Mouse (Mus musculus) gastrocnemius, postnatal 10 days (tissue): ENCODE measurements around the gene Aoc1. TPM values are rescaled to one million over a fixed set of nuclear protein-coding genes. Genes with fewer than 3 reads are reported as not detected.

Source experiments
- DNase-seq: peaks from one replicate; pipeline ENCODE4 v3.0.0; 2021; ENCODE audit warnings: mixed read lengths
- total RNA-seq, 2 experiments: library from RNA; stranded (reverse); gene quantifications; 2 replicates each; pipeline ENCODE4 v1.2.3; 2021

Gene Aoc1
- total RNA-seq, 2 experiments from 2014 or later = not detected

DNA sequence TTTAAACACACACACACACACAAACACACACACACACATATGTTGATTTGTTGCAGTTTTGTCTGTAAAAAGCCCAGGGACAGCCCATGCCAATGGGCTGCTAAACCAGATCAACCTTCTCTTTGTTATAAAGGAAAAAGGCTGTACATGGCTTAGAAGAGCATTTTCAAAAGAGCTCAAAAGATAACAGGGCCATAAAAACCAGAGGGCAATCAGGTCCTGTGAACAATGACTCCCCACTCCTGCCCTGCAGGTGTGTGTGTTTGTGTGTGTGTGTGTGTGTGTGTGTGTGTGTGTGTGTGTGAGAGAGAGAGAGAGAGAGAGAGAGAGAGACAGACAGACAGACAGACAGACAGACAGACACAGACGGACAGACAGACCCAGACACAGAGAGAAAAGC is 36.5 kb downstream of the Aoc1 start:
- DNase-seq = no peak

- DNase-seq = peak; percentile 19
These were observed 39.3 kb downstream of the Aoc1 start for GRCm38 (mm10) chr6:48912033-48912432.

DNA sequence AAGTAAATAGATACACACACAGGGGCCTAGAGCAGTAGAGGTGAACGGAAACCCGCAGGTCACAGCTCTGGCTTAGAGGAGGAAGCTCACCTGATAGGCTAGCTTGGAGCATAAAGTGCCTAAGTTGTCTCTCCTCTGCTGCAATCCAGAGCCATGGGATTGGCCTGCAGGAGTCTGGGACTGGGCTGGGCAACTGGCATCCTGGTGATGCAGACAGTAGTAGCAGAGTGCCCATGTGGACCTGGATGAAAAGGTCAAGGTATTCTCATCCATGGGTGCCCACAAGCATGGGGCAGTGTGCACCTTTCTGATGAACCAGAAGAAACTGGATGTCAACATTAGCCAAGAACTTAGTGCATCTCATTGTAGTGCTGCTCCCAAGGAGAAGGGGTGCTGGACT is 40.9 kb downstream of the Aoc1 start:
- no peak for DNase-seq

- no peak for DNase-seq
These were observed 56.9 kb downstream of the Aoc1 start, which contains the start of gene 1600015I10Rik for GRCm38 (mm10) chr6:48929595-48929994. TSS of gene 1600015I10Rik (plus strand) at chr6:48929895.

DNA sequence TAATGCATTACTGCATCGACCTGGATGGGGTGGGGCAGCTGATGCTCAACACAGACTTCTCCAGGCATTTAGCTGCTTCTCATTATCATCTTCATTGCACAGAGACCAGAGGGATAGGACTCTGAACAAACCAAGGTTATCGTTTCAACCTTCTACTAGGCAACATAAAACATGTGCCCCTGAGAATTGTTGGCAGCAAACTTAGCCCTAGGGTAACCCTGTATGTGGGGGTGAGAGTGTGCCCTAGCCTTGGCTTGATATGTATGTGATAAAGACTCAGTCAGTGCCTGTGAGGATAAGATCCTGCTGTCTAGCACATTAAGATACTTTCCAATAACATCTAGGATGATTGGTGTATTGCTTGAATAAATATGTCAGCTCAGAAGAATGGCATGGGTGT is 76.9 kb downstream of the Aoc1 start:
- DNase-seq = no peak

DNA sequence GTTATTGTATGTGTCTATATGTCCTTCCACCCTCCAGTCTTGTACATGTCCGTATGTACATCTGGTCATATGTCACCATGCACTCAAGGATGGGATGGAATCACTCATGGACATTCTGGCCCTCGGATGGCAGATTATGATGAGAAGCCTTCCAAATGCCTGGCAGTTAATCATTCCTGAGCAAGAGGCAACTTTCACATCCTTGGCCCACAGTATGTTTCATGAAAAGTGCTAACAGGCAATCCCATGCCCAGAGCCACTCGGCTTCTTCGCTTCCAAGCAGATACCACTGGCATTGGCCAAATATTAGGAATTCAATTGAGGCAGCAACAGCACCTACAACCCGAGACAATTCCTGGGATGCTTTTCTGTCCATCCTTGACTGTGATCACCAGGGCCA is 78.0 kb downstream of the Aoc1 start:
- no peak for DNase-seq

- DNase-seq = no peak
These were observed 78.9 kb downstream of the Aoc1 start for GRCm38 (mm10) chr6:48951630-48952029.

- DNase-seq = no peak
These were observed 80.5 kb downstream of the Aoc1 start for GRCm38 (mm10) chr6:48953220-48953619.

GRCm38 (mm10) chr6:48954211-48954610 is 81.5 kb downstream of the Aoc1 start:
- DNase-seq = no peak

DNA sequence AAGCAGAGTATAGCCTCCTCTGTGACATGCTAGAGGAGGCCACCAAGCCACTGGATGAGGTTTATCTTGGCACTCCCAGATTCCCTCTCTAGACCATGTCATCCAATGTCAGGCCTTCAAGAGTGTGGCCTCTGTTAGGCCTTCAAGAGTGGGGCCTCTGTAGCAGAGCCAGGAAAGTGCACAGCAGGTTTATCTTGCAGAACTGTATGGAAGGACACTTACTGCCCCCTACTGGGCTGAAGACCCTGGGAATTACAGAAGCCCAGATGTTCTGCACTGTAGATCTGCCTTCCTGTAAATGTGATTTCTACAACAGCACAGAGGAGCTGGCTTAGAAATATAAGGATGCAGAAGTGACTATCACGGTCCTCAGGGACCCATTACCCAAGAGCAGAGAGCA is 82.2 kb downstream of the Aoc1 start:
- peak; percentile 41 for DNase-seq

DNA sequence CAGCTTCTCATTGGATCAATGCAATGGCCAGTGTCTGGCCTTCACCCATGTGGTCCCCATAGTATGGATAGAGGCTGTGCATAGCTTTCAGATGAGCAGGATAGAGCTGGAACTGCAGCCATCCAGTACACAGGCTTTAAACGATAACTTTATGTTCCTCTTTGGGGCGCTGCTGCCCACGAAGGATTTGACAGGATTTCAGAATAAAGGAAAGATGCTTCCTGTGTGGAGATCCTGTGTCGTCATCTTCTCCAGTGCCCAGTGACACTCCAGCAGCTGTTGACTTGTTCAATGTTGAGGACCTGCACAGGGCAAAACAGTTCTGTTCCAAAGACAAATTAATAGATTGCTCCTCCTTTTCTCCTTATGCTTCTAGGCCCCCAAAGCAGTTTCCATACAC is 84.1 kb downstream of the Aoc1 start:
- no peak for DNase-seq

- no peak for DNase-seq
These were observed 85.4 kb downstream of the Aoc1 start for GRCm38 (mm10) chr6:48958053-48958452.

Other genes with a start within 250 kb of the Aoc1 start
- gene AI854703, start 246.1 kb upstream of the Aoc1 start, total RNA-seq = under 1 TPM; 0.36 to 0.47 TPM
- 1 to 10 TPM; 4.0 to 7.4 TPM for gene Gimap8, start 225.7 kb upstream of the Aoc1 start, total RNA-seq
- 1 to 10 TPM; 2.2 to 2.3 TPM for gene Gimap9, start 196.8 kb upstream of the Aoc1 start, total RNA-seq
- gene Gimap4, start 188.3 kb upstream of the Aoc1 start, total RNA-seq = 10 to 100 TPM; 13.5 to 16.5 TPM
- gene Gimap6, start 164.7 kb upstream of the Aoc1 start, total RNA-seq = 10 to 100 TPM; 24.2 to 29.4 TPM
- gene Gm28053, start 154.3 kb upstream of the Aoc1 start, total RNA-seq = 1 to 10 TPM; 2.1 to 5.2 TPM
- gene Gimap7, start 154.3 kb upstream of the Aoc1 start, total RNA-seq = not detected
- gene Gimap1, start 133.8 kb upstream of the Aoc1 start, total RNA-seq = 1 to 10 TPM; 7.9 to 9.1 TPM
- gene Gimap5, start 126.7 kb upstream of the Aoc1 start, total RNA-seq = 1 to 10 TPM; 4.9 to 7.4 TPM
- gene Gimap3, start 102.0 kb upstream of the Aoc1 start, total RNA-seq = under 1 TPM; 0.16 to 0.20 TPM
- 10 to 100 TPM; 10.8 to 15.2 TPM for gene Tmem176a, start 32.0 kb upstream of the Aoc1 start, total RNA-seq
- 10 to 100 TPM; 32.9 to 45.7 TPM for gene Tmem176b, start 31.4 kb upstream of the Aoc1 start, total RNA-seq
- gene 1600015I10Rik, start 57.0 kb downstream of the Aoc1 start, total RNA-seq = not detected
- gene Doxl2, start 102.1 kb downstream of the Aoc1 start, total RNA-seq = not detected
- not detected for gene Svs1, start 114.0 kb downstream of the Aoc1 start, total RNA-seq
- 1 to 10 TPM; 1.8 to 2.4 TPM for gene Gpnmb, start 163.7 kb downstream of the Aoc1 start, total RNA-seq
- gene Malsu1, start 200.9 kb downstream of the Aoc1 start, total RNA-seq = 10 to 100 TPM; 50.7 to 56.9 TPM